Mouse (Mus musculus) thymus, postnatal 14 days (tissue): Measurements from ENCODE around the gene Ddx11.
A peak's percentile ranks its signal among the peaks of the same experiment; 100 is the strongest.

ENCODE experiments used
- DNase-seq: peaks from one replicate; pipeline ENCODE4 v3.0.0; 2021

Gene Ddx11

DNA sequence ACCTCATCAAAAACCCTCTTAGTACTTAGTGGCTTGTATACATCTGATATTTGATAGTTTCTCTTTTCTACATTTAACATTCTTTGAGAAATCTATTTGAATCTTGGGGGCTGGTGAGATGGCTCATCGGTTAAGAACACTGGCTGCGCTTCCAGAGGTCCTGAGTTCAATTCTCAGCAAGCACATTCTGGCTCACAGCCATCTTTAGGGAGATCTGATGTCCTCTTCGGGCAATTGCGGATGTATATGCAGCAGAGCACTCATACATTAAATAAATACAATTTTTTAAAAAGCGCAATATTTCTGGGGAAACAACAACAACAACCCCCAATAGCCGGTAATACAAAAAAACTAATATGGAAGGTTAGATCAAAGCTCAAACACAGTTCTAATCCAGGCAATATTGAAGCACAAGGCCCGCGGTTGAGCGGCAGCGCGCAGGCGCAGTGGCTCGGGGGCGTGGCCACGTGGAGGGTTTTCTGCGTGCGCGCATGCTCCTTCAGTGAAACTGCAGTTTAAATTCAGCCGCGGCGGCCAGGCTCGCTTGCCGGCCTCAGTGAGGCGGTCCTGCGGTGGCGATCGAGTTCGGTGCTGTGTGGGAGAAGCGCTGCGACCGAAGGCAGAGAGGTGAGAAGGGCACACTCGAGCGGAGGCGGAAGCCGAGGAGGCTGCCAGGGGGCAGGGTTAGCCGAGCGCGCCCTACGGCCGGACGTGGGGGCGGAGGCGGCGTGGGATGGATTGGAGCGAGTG lies at the start of gene Ddx11:
Ddx11 (plus strand) TSS at position 455 of the 750 bp plus-strand sequence.
- peak; percentile 93 for DNase-seq

GRCm38 (mm10) chr17:66073971-66074370 lies 49.3 kb upstream of the Ddx11 start:
- no peak for DNase-seq

DNA sequence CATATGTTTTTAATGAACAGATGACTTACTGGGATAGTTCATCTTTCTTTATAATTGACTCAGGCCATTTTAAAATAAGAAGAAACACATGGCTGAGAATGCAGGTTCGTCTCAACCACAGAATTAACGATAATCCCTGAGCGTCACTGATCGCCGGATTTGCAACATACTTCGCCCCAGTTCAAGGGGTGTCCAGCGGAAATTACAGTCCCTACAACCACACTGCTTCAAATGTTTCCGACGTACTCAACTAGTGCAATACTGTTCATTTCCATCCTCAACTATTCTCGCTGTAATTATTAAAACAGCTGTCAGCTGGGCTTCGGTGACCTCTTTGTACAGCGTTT lies 47.5 kb upstream of the Ddx11 start:
- DNase-seq = peak; percentile 12

GRCm38 (mm10) chr17:66076174-66076927 lies 47.0 kb upstream of the Ddx11 start:
- DNase-seq = peak; percentile 58

DNA sequence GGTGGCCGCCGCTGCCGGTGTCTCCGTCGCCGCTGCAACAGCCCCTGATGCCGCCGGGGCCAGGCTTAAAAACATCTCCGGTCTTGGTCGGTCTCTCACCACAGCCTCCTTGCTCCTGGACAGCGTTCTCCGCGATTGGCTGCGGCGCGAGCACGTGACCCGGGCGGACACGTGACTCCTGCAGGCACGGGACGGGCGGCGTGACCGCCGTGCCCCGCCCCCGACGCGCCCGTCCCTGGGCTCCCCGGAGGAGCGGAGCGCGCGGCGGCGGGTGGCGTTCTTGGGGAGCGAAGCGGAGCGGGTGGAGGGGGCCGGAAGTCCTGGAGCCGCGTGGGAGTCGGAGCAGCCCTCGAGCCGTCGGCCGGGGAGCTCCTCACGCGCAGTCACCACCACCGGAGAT lies 46.4 kb upstream of the Ddx11 start, which contains the start of gene Ankrd12:
Ankrd12 (minus strand) TSS at position 156 of the 400 bp plus-strand sequence.
- DNase-seq = peak; percentile 95

- DNase-seq = no peak
Measured at GRCm38 (mm10) chr17:66077437-66077850, 45.9 kb upstream of the Ddx11 start.

GRCm38 (mm10) chr17:66084486-66084885 lies 38.8 kb upstream of the Ddx11 start:
- no peak for DNase-seq

- DNase-seq = no peak
Measured at GRCm38 (mm10) chr17:66085038-66085437, 38.3 kb upstream of the Ddx11 start.

GRCm38 (mm10) chr17:66090251-66090650 lies 33.1 kb upstream of the Ddx11 start:
- no peak for DNase-seq

GRCm38 (mm10) chr17:66091392-66091791 lies 31.9 kb upstream of the Ddx11 start:
- DNase-seq = no peak

DNA sequence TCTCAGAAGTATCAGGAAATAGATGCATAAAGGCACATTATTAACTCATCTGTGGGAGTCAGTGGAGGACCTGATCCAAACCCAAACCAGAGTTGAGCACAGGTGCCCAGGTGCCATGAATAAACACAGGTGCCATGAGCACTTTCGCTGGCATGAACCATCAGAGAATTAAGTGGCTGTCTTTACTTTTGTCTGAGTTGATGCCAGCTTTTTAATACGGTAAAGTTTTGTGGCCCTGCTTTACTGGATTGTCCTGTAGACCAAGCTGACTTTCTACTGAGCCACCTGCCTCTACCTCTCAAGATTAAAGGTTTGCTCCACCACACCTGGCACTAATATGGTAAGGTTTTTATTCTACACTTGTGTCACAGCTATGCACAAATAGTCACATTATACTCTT lies 31.3 kb upstream of the Ddx11 start:
- DNase-seq = no peak

DNA sequence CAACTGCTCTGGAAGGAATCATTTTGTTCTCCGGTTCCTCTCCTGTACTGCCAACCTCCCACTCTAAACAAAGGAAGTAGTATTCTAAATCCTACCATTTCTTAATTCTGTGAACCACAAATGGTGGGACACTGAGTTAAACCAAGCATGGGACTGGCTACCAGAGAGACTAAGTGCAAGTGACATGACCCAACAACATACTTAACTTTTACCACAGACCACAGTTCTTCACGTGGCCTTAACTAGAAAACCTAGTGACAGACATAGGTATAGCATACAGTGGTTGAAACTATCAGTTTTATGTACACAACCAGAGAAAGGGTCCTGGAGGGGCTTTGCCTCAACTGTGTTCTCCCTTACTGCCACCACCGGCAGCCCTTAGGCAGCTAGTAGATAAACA lies 30.7 kb upstream of the Ddx11 start:
- DNase-seq = no peak

GRCm38 (mm10) chr17:66100566-66101379 lies 22.5 kb upstream of the Ddx11 start:
- DNase-seq = no peak

- peak; percentile 93 for DNase-seq
Measured at GRCm38 (mm10) chr17:66101380-66102330, 21.7 kb upstream of the Ddx11 start, which contains the start of gene Ndufv2. Ndufv2 (minus strand) TSS chr17:66101559.

DNA sequence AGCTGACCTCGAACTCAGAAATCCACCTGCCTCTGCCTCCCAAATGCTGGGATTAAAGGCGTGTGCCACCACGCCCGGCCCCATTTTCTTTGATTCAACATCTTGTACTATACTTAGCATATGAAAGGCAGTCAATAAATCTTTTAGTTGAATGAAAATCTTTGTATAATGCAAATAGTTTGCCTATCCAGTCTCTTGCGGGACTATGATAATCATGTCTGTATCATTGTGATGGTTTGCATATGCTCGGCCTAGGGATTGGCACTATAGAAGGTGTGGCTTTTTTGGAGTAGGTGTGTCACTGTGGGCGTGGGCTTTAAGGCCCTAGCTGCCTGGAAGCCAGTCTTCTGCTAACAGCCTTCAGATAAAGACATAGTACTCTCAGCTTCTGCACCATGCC lies 19.2 kb upstream of the Ddx11 start:
- DNase-seq = no peak

- DNase-seq = peak; percentile 80
Measured at GRCm38 (mm10) chr17:66106601-66107267, 16.6 kb upstream of the Ddx11 start.

DNA sequence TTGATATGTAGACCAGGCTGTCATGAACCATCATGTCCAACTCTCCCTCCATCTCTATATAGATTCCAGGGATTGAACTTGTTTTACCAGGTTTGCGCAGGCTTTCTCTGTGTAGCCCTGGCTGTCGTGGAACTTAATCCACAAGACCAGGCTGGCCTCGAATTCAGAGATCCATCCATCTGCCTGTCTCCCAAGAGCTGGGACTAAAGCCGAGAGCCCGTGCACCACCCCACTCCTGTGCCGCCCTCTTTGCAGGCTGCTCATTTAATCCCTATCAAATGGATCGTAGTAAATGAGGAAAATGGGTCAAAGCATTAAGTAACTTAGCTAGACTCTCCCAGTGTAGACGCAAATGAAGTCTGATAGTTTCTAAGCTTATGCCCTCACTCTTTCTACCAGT lies 15.9 kb upstream of the Ddx11 start:
- no peak for DNase-seq

- no peak for DNase-seq
Measured at GRCm38 (mm10) chr17:66108198-66108597, 15.1 kb upstream of the Ddx11 start.

DNA sequence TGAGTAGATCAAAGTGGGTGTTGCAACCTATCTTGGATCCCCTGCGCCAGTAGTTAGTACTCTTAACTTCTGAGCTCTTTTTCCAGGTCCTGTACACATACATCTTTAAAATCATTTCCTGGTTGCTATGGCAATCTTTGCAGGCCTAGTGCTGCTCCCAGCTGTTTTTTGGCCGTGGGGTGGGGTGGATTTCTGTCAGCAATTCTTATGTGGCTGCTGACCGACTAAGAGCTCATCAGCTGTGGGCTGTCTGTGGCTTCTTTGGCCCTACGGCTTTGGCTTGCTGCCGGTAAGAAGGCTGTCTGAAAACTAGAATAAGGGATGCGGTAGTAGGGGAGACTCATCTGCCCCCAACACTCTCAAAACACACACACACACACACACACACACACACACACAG lies 12.6 kb upstream of the Ddx11 start:
- DNase-seq = peak; percentile 32

DNA sequence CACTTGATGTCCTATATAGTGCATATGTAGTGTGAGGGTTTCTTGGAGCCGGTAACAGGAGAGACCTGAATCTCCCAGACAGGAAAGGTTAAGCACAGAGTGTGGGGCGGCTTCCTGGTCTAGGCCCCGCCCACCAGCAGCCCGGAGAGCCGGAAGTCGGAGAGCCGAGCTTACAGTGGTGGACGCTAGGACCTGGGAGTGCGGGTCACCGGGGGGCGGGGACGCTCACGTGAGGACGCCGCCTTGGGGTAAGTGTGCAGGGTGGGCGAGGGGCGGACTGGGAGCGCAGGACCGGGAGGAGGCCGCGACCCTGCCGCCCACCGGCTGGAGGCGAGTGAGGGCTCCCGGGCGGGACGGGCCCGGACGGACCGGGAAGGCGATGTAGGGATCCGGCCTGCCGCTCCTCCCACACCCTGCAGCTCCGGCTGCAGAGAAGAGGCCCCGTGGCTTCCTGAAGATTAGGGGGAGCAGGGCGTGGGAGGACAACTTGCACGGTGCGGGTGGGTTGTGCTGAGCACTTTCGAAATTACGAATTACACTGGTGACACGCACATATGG lies 11.8 kb upstream of the Ddx11 start, which contains the start of gene Washc1:
Washc1 (plus strand) TSS at position 144 of the 558 bp plus-strand sequence.
- DNase-seq = peak; percentile 91

- DNase-seq = no peak
Measured at GRCm38 (mm10) chr17:66112166-66112565, 11.2 kb upstream of the Ddx11 start.
